Mouse (Mus musculus) embryo, embryonic 11.5 days (tissue): ENCODE data around the gene Hamp.
A peak's percentile ranks its signal among the peaks of the same experiment; 100 is the strongest.

Source experiments
- DNase-seq: peaks from one replicate; pipeline ENCODE4 v3.0.0-alpha.2; 2012; ENCODE audit warnings: low read depth, low spot score

The Hamp gene

GRCm38 (mm10) chr7:30943909-30944635, at the start of gene Hamp:
TSS of gene Hamp (minus strand) at chr7:30944032.
- DNase-seq, result no peak

- no peak for DNase-seq
These were observed 48.3 kb upstream of the Hamp start for GRCm38 (mm10) chr7:30992148-30992547.

GRCm38 (mm10) chr7:30988519-30989162, 44.8 kb upstream of the Hamp start:
- no peak for DNase-seq

- DNase-seq, result no peak
These were observed 41.5 kb upstream of the Hamp start for GRCm38 (mm10) chr7:30985357-30985756.

- no peak for DNase-seq
These were observed 37.9 kb upstream of the Hamp start for GRCm38 (mm10) chr7:30981703-30982102.

- DNase-seq, result peak; percentile 78
These were observed 29.9 kb upstream of the Hamp start, which contains the start of gene Fam187b for GRCm38 (mm10) chr7:30973501-30974289. TSS of gene Fam187b (plus strand) at chr7:30973790.

- no peak for DNase-seq
These were observed 29.3 kb upstream of the Hamp start, which contains the start of gene Lsr for GRCm38 (mm10) chr7:30973251-30973500. TSS of gene Lsr (minus strand) at chr7:30973464.

GRCm38 (mm10) chr7:30972426-30973250, 28.8 kb upstream of the Hamp start:
- no peak for DNase-seq

- no peak for DNase-seq
These were observed 28.1 kb upstream of the Hamp start for GRCm38 (mm10) chr7:30971901-30972300.

- DNase-seq, result no peak
These were observed 25.3 kb upstream of the Hamp start for GRCm38 (mm10) chr7:30969174-30969573.

- no peak for DNase-seq
These were observed 24.8 kb upstream of the Hamp start for GRCm38 (mm10) chr7:30968611-30969010.

- no peak for DNase-seq
These were observed 22.8 kb upstream of the Hamp start for GRCm38 (mm10) chr7:30966657-30967056.

- DNase-seq, result no peak
These were observed 21.8 kb upstream of the Hamp start for GRCm38 (mm10) chr7:30965677-30966076.

GRCm38 (mm10) chr7:30964366-30964765, 20.5 kb upstream of the Hamp start:
- no peak for DNase-seq

- DNase-seq, result no peak
These were observed 19.0 kb upstream of the Hamp start for GRCm38 (mm10) chr7:30962862-30963261.

GRCm38 (mm10) chr7:30959786-30960349, 16.0 kb upstream of the Hamp start:
- no peak for DNase-seq

- DNase-seq, result no peak
These were observed 15.1 kb upstream of the Hamp start for GRCm38 (mm10) chr7:30958866-30959487.

GRCm38 (mm10) chr7:30958109-30958865, 14.5 kb upstream of the Hamp start:
- no peak for DNase-seq

GRCm38 (mm10) chr7:30957367-30957783, 13.5 kb upstream of the Hamp start:
- DNase-seq, result peak; percentile 86

- peak; percentile 35 for DNase-seq
These were observed 13.0 kb upstream of the Hamp start, which contains the start of gene Usf2 for GRCm38 (mm10) chr7:30956756-30957366. TSS of gene Usf2 (minus strand) at chr7:30956803.
